ENCODE assay signal across 15 mouse cellular contexts in the genomic region with DNA sequence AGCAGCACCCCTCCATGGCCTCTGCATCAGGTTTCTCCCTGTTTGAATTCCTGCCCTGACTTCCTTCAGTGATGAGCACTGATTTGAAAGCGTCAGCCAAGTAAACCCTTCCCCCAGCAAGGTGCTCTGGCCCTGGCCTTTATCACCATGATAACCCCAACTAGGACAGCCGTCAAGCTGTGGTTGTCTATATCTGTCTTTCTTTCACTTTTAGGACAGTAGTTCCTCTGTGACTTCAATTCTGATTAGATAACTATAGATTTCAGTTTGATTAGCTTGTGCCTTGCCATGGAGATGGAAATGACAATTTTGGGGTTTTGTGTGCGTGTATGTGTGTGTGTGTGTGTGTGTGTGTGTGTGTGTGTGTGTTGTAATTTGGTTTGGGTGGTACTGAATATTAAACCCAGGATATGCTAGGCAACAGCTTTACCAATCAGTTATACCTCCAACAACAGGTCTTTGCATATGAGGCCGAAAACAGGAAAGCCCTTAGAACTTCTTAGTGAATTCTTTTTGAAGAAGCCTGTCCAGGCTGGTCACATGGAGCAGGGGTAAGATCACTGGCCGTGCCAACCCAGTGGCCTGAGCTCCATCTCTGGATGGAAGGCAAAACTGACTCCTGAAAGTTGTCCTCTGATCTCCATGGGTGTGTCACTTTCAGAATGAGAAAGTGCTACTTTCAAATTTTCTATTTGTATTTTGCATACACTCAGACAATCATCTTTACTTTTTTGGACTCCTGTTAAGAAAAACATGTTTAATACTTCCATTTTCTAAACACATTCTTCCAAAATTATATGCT. TPM values are rescaled to one million over a fixed set of nuclear protein-coding genes. Genes with fewer than 3 reads are reported as not detected.
A peak's percentile ranks its signal among the peaks of the same experiment; 100 is the strongest.
DNase-seq lines count a peak whose midpoint lies in the region.
"Had no signal": no experiment of that assay in that cellular context is flagged by ENCODE, and none has a peak within 500 bp of the region (broad histone marks: within the 10 kb centered on the region; RNA-seq: fewer than 3 reads in every experiment).

No protein-coding gene starts in this region.

- DNase-seq in kidney, postnatal 36 days: peak; percentile 32
- no peak for DNase-seq in kidney, postnatal 10 days
- DNase-seq in CD4-positive helper T cell, adult 2 months (ENCODE audit: low read depth, low spot score): peak; percentile 68
- peak; percentile 80 for DNase-seq in induced T-regulatory cell, adult 2 months (ENCODE audit: low read depth)
- DNase-seq in layer of hippocampus, adult 18-20 months (ENCODE audit: low spot score in 2 of 2): no peak
- no peak for DNase-seq in cerebellum, adult 9-10 months
- DNase-seq in cerebellum, postnatal 10 days: no peak
- DNase-seq: adrenal gland, adult 8-10 months; cerebellum, adult 8-10 months; cerebellum, postnatal 36 days; gastrocnemius, postnatal 14 days; heart, adult 2 months; heart, postnatal 14 days had no signal

RNA-seq across cellular contexts. Expression of a gene that starts 3.2 kb away (rescaled TPM):
- total RNA-seq in layer of hippocampus, adult 18-20 months (2021): 10 to 100 TPM; 50.6 to 54.4 TPM

RNA-seq across cellular contexts. Expression of a gene that starts 33.1 kb away (rescaled TPM):
- 10 to 100 TPM in 1 of 2 experiments, 1 to 10 TPM in 1; 9.5 to 15.6 TPM for total RNA-seq in layer of hippocampus, adult 18-20 months (2021)
- total RNA-seq: hematopoietic stem cell, adult 5-6 weeks; hindbrain, postnatal 0 days had no signal

RNA-seq across cellular contexts. Expression of a gene that starts 59.9 kb away (rescaled TPM):
- total RNA-seq in layer of hippocampus, adult 18-20 months (2021): 10 to 100 TPM; 41.1 to 42.9 TPM

Comparison
In these comparisons a context has a peak if more than half of its experiments do, and no peak if none do; other contexts are left out.
1. DNase-seq: peak in kidney, postnatal 36 days (2 of 2), CD4-positive helper T cell, adult 2 months (single experiment) and induced T-regulatory cell, adult 2 months (single experiment); none in kidney, postnatal 10 days (single experiment), layer of hippocampus, adult 18-20 months (0 of 2), cerebellum, adult 9-10 months (single experiment) and cerebellum, postnatal 10 days (0 of 2).